Mouse (Mus musculus) fat pad, adult 2 months (tissue): Measurements from ENCODE around the gene Dop1a.

Experiments used
- DNase-seq: peaks from one replicate; pipeline ENCODE4 v3.0.0-alpha.2; 2011; ENCODE audit warnings: low read depth, low spot score; ENCODE audit errors: extremely low read depth

Dop1a gene

GRCm38 (mm10) chr9:86499083-86499482 lies 32.1 kb downstream of the Dop1a start:
- DNase-seq, result no peak

GRCm38 (mm10) chr9:86507437-86507836 lies 40.5 kb downstream of the Dop1a start:
- DNase-seq, result no peak

GRCm38 (mm10) chr9:86513733-86514132 lies 46.8 kb downstream of the Dop1a start:
- DNase-seq, result no peak

- DNase-seq, result no peak
These were observed 47.4 kb downstream of the Dop1a start for GRCm38 (mm10) chr9:86514390-86514789.

- no peak for DNase-seq
These were observed 47.8 kb downstream of the Dop1a start for GRCm38 (mm10) chr9:86514798-86515197.

- no peak for DNase-seq
These were observed 55.4 kb downstream of the Dop1a start for GRCm38 (mm10) chr9:86522335-86522734.

GRCm38 (mm10) chr9:86525600-86525999 lies 58.6 kb downstream of the Dop1a start:
- no peak for DNase-seq

GRCm38 (mm10) chr9:86534071-86534470 lies 67.1 kb downstream of the Dop1a start:
- DNase-seq, result no peak

- DNase-seq, result no peak
These were observed 76.5 kb downstream of the Dop1a start for GRCm38 (mm10) chr9:86543451-86543850.

GRCm38 (mm10) chr9:86544559-86544958 lies 77.6 kb downstream of the Dop1a start:
- no peak for DNase-seq

GRCm38 (mm10) chr9:86549637-86550162 lies 82.7 kb downstream of the Dop1a start:
- DNase-seq, result no peak

- DNase-seq, result no peak
These were observed 83.8 kb downstream of the Dop1a start for GRCm38 (mm10) chr9:86550717-86551116.

- no peak for DNase-seq
These were observed 86.9 kb downstream of the Dop1a start for GRCm38 (mm10) chr9:86553886-86554285.

GRCm38 (mm10) chr9:86554641-86555040 lies 87.7 kb downstream of the Dop1a start:
- no peak for DNase-seq

GRCm38 (mm10) chr9:86560543-86560942 lies 93.6 kb downstream of the Dop1a start:
- no peak for DNase-seq

- no peak for DNase-seq
These were observed 102.5 kb downstream of the Dop1a start for GRCm38 (mm10) chr9:86569314-86569910.

- DNase-seq, result no peak
These were observed 103.4 kb downstream of the Dop1a start for GRCm38 (mm10) chr9:86570261-86570890.

- no peak for DNase-seq
These were observed 104.0 kb downstream of the Dop1a start for GRCm38 (mm10) chr9:86570946-86571345.

GRCm38 (mm10) chr9:86571540-86572135 lies 104.7 kb downstream of the Dop1a start, which contains the start of the genes Pgm3 and Rwdd2a:
TSS of gene Pgm3 (minus strand) at chr9:86571842.
TSS of gene Rwdd2a (plus strand) at chr9:86571991.
- no peak for DNase-seq

GRCm38 (mm10) chr9:86572196-86572595 lies 105.2 kb downstream of the Dop1a start:
- no peak for DNase-seq

- no peak for DNase-seq
These were observed 105.8 kb downstream of the Dop1a start for GRCm38 (mm10) chr9:86572636-86573291.
